Mouse (Mus musculus): ENCODE results near the gene Cntnap1. TPM values are rescaled to one million over a fixed set of nuclear protein-coding genes. Genes with fewer than 3 reads are reported as not detected.
A peak's percentile ranks its signal among the peaks of the same experiment; 100 is the strongest.

Gene Cntnap1
- polyA plus RNA-seq, 1 experiment from 2014 or later: 2.8 TPM

- Histone ChIP-seq H3K27ac (no peak overlapping the region), H3K9ac (no peak overlapping the region), H3K4me3 (no peak overlapping the region), H3K36me3 (peaks cover 69% of the 10 kb centered on the region), H3K27me3 (no peaks in the 10 kb centered on the region), H3K4me1 (replicated peaks) (peaks cover 22% of the 10 kb centered on the region), H3K4me2 (no peak overlapping the region), H3K9me3 (no peaks in the 10 kb centered on the region)
- ATAC-seq (ENCODE audit: low FRiP score): no peak
- 87% methylated on average over 5 of the region's 5 CpGs for WGBS
These were observed 23.8 kb downstream of the Cntnap1 start for GRCm38 (mm10) chr11:101194137-101194536.

GRCm38 (mm10) chr11:101194643-101195042 lies 24.3 kb downstream of the Cntnap1 start:
- Histone ChIP-seq H3K4me1 (replicated peaks) (peaks cover 17% of the 10 kb centered on the region), H3K27me3 (no peaks in the 10 kb centered on the region), H3K27ac (no peak overlapping the region), H3K9ac (no peak overlapping the region), H3K9me3 (no peaks in the 10 kb centered on the region), H3K4me2 (no peak overlapping the region), H3K4me3 (no peak overlapping the region), H3K36me3 (peaks cover 74% of the 10 kb centered on the region)
- ATAC-seq (ENCODE audit: low FRiP score): no peak
- 94% methylated on average over 6 of the region's 6 CpGs for WGBS

GRCm38 (mm10) chr11:101195101-101195500 lies 24.8 kb downstream of the Cntnap1 start:
- peaks cover 78% of the 10 kb centered on the region for H3K36me3 ChIP-seq
- no peak overlapping the region for H3K27ac ChIP-seq
- WGBS: 83% methylated on average over 1 of the region's 1 CpGs
- H3K4me1 ChIP-seq (replicated peaks): peaks cover 12% of the 10 kb centered on the region
- no peak overlapping the region for H3K9ac ChIP-seq
- ATAC-seq (ENCODE audit: low FRiP score): no peak
- no peak overlapping the region for H3K4me3 ChIP-seq
- H3K9me3 ChIP-seq: no peaks in the 10 kb centered on the region
- no peak overlapping the region for H3K4me2 ChIP-seq
- no peaks in the 10 kb centered on the region for H3K27me3 ChIP-seq

GRCm38 (mm10) chr11:101195571-101195970 lies 25.2 kb downstream of the Cntnap1 start:
- Histone ChIP-seq H3K4me1 (replicated peaks) (peaks cover 7% of the 10 kb centered on the region), H3K36me3 (peaks cover 83% of the 10 kb centered on the region), H3K27me3 (no peaks in the 10 kb centered on the region), H3K27ac (no peak overlapping the region), H3K9me3 (no peaks in the 10 kb centered on the region), H3K9ac (peak overlapping the region; percentile 29; the same call in 1 of the 2 replicates), H3K4me2 (no peak overlapping the region), H3K4me3 (no peak overlapping the region)
- no peak for ATAC-seq (ENCODE audit: low FRiP score)
- 89% methylated on average over 8 of the region's 8 CpGs for WGBS

GRCm38 (mm10) chr11:101196175-101196574 lies 25.9 kb downstream of the Cntnap1 start:
- ATAC-seq (ENCODE audit: low FRiP score): no peak
- Histone ChIP-seq H3K4me2 (no peak overlapping the region), H3K27me3 (no peaks in the 10 kb centered on the region), H3K9ac (no peak overlapping the region; the same call in 1 of the 2 replicates), H3K4me3 (no peak overlapping the region), H3K4me1 (replicated peaks) (peaks cover 1% of the 10 kb centered on the region), H3K27ac (no peak overlapping the region), H3K36me3 (peaks cover 85% of the 10 kb centered on the region), H3K9me3 (no peaks in the 10 kb centered on the region)
- WGBS: 94% methylated on average over 8 of the region's 8 CpGs

GRCm38 (mm10) chr11:101199555-101199954 lies 29.2 kb downstream of the Cntnap1 start:
- ATAC-seq (ENCODE audit: low FRiP score): no peak
- no peak overlapping the region for H3K27ac ChIP-seq
- H3K36me3 ChIP-seq: peaks cover 76% of the 10 kb centered on the region
- no peaks in the 10 kb centered on the region for H3K4me1 ChIP-seq (replicated peaks)
- 92% methylated on average over 3 of the region's 3 CpGs for WGBS
- no peak overlapping the region for H3K9ac ChIP-seq
- H3K27me3 ChIP-seq: no peaks in the 10 kb centered on the region
- H3K9me3 ChIP-seq: no peaks in the 10 kb centered on the region
- H3K4me3 ChIP-seq: no peak overlapping the region
- H3K4me2 ChIP-seq: no peak overlapping the region

- peaks cover 70% of the 10 kb centered on the region for H3K36me3 ChIP-seq
- no peaks in the 10 kb centered on the region for H3K27me3 ChIP-seq
- no peak overlapping the region for H3K4me3 ChIP-seq
- 27% methylated on average over 7 of the region's 7 CpGs for WGBS
- no peak for ATAC-seq (ENCODE audit: low FRiP score)
- no peaks in the 10 kb centered on the region for H3K4me1 ChIP-seq (replicated peaks)
- H3K9me3 ChIP-seq: no peaks in the 10 kb centered on the region
- H3K9ac ChIP-seq: peak overlapping the region; percentile 40
- no peak overlapping the region for H3K4me2 ChIP-seq
- H3K27ac ChIP-seq: no peak overlapping the region
These were observed 30.7 kb downstream of the Cntnap1 start for GRCm38 (mm10) chr11:101200986-101201385.

GRCm38 (mm10) chr11:101211970-101212369 lies 41.6 kb downstream of the Cntnap1 start:
- no peaks in the 10 kb centered on the region for H3K27me3 ChIP-seq
- no peak overlapping the region for H3K27ac ChIP-seq
- ATAC-seq (ENCODE audit: low FRiP score): no peak
- H3K4me3 ChIP-seq: no peak overlapping the region
- WGBS: 42% methylated on average over 3 of the region's 3 CpGs
- H3K9ac ChIP-seq: no peak overlapping the region
- H3K9me3 ChIP-seq: no peaks in the 10 kb centered on the region
- H3K36me3 ChIP-seq: peaks cover 68% of the 10 kb centered on the region
- no peak overlapping the region for H3K4me2 ChIP-seq
- H3K4me1 ChIP-seq (replicated peaks): no peaks in the 10 kb centered on the region

GRCm38 (mm10) chr11:101216936-101217335 lies 46.6 kb downstream of the Cntnap1 start:
- Histone ChIP-seq H3K9ac (no peak overlapping the region), H3K36me3 (peaks cover 32% of the 10 kb centered on the region), H3K9me3 (no peaks in the 10 kb centered on the region), H3K4me1 (replicated peaks) (no peaks in the 10 kb centered on the region), H3K27me3 (no peaks in the 10 kb centered on the region), H3K4me3 (no peak overlapping the region), H3K4me2 (no peak overlapping the region), H3K27ac (no peak overlapping the region)
- no peak for ATAC-seq (ENCODE audit: low FRiP score)
- 92% methylated on average over 5 of the region's 5 CpGs for WGBS

GRCm38 (mm10) chr11:101218436-101219055 lies 48.2 kb downstream of the Cntnap1 start:
- H3K4me2 ChIP-seq: no peak overlapping the region
- no peaks in the 10 kb centered on the region for H3K9me3 ChIP-seq
- H3K27ac ChIP-seq: no peak overlapping the region
- WGBS: 87% methylated on average over 10 of the region's 10 CpGs
- no peak overlapping the region for H3K9ac ChIP-seq
- H3K4me3 ChIP-seq: no peak overlapping the region
- H3K4me1 ChIP-seq (replicated peaks): no peaks in the 10 kb centered on the region
- H3K36me3 ChIP-seq: peaks cover 23% of the 10 kb centered on the region
- no peaks in the 10 kb centered on the region for H3K27me3 ChIP-seq
- no peak for ATAC-seq (ENCODE audit: low FRiP score)

- 68% methylated on average over 2 of the region's 2 CpGs for WGBS
- no peak overlapping the region for H3K4me3 ChIP-seq
- H3K4me2 ChIP-seq: no peak overlapping the region
- no peak overlapping the region for H3K27ac ChIP-seq
- H3K4me1 ChIP-seq (replicated peaks): peaks cover 8% of the 10 kb centered on the region
- H3K36me3 ChIP-seq: peaks cover 1% of the 10 kb centered on the region; the same call in 1 of the 2 replicates
- no peak overlapping the region for H3K9ac ChIP-seq
- no peaks in the 10 kb centered on the region for H3K27me3 ChIP-seq
- H3K9me3 ChIP-seq: no peaks in the 10 kb centered on the region
- ATAC-seq (ENCODE audit: low FRiP score): no peak
These were observed 50.5 kb downstream of the Cntnap1 start for GRCm38 (mm10) chr11:101220853-101221252.

- no peak for ATAC-seq (ENCODE audit: low FRiP score)
- H3K4me1 ChIP-seq (replicated peaks): peaks cover 11% of the 10 kb centered on the region
- H3K9me3 ChIP-seq: no peaks in the 10 kb centered on the region
- no peak overlapping the region for H3K4me2 ChIP-seq
- no peaks in the 10 kb centered on the region for H3K27me3 ChIP-seq
- no peak overlapping the region for H3K27ac ChIP-seq
- H3K4me3 ChIP-seq: no peak overlapping the region
- no peaks in the 10 kb centered on the region for H3K36me3 ChIP-seq
- WGBS: 90% methylated on average over 8 of the region's 8 CpGs
- H3K9ac ChIP-seq: no peak overlapping the region
These were observed 51.1 kb downstream of the Cntnap1 start for GRCm38 (mm10) chr11:101221306-101221986.

GRCm38 (mm10) chr11:101224337-101224736 lies 54.0 kb downstream of the Cntnap1 start:
- no peak overlapping the region for H3K4me3 ChIP-seq
- H3K4me1 ChIP-seq (replicated peaks): peaks cover 12% of the 10 kb centered on the region
- no peak overlapping the region for H3K4me2 ChIP-seq

More at GRCm38 (mm10) chr11:101224337-101224736, 54.0 kb downstream of the Cntnap1 start:
- H3K27ac ChIP-seq: no peak overlapping the region
- no peaks in the 10 kb centered on the region for H3K9me3 ChIP-seq
- H3K9ac ChIP-seq: no peak overlapping the region
- ATAC-seq (ENCODE audit: low FRiP score): no peak
- H3K36me3 ChIP-seq: no peaks in the 10 kb centered on the region
- H3K27me3 ChIP-seq: peaks cover 5% of the 10 kb centered on the region
- WGBS: 90% methylated on average over 3 of the region's 3 CpGs

Data from hindbrain, embryonic 13.5 days (tissue).